Mouse (Mus musculus): Measurements from ENCODE around the gene Tiparp. TPM values are rescaled to one million over a fixed set of nuclear protein-coding genes. Genes with fewer than 3 reads are reported as not detected.
A peak's percentile ranks its signal among the peaks of the same experiment; 100 is the strongest.

Gene Tiparp
- polyA plus RNA-seq, 2 experiments: 1.5 to 6.1 TPM

DNA sequence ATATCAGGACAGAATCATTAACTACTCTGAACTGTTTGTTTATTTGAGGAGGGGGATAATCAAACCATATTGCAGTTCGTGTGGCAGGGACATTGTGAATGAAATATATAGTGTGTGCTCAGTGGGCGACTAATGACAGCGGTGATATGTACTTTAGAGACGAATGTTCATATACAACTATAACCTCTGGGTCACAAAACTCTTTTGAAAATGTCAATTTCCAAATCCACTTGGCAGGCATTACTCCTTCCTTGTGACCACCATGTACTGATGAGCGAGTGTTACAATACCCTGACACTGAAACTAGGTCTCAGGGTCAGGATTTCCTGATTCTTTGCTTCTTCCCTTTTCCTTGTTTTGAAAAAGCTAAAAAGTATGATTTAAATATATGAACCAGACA lies 22.9 kb downstream of the Tiparp start:
- no peak for TF ChIP-seq CTCF (IDR thresholded peaks at IDR 0.05; ENCODE audit: low read depth)
- TF ChIP-seq EP300 (IDR thresholded peaks at IDR 0.05; ENCODE audit: low read depth): no peak
- WGBS (ENCODE audit: insufficient replicate concordance): 71% methylated on average over 5 of the region's 5 CpGs
- Histone ChIP-seq H3K4me2 (ENCODE audit: low read depth) (no peak overlapping the region), H3K27me3 (ENCODE audit: control insufficient read depth, insufficient read depth, low read length) (no peaks in the 10 kb centered on the region), H3K4me3 (ENCODE audit: insufficient read depth in 1 of 2, low read depth in 2 of 2, low read length in 2 of 2) (no peak overlapping the region), H3K9ac (replicated peaks) (no peak overlapping the region), H3K4me1 (replicated peaks; ENCODE audit: control insufficient read depth in 2 of 2, insufficient read depth in 2 of 2, low read length in 1 of 2) (peaks cover 0 to 3% of the 10 kb centered on the region in 2 experiments; a peak in 1 of 4 replicates), H3K36me3 (replicated peaks; ENCODE audit: control insufficient read depth, insufficient read depth, low read depth) (no peaks in the 10 kb centered on the region), H3K9me3 (ENCODE audit: control insufficient read depth, low read length) (no peaks in the 10 kb centered on the region), H3K27ac (no peak overlapping the region)
- ATAC-seq (ENCODE audit: insufficient read depth) (no peak), DNase-seq (ENCODE audit: low read depth in 3 of 3, low spot score in 3 of 3) (no peak)

DNA sequence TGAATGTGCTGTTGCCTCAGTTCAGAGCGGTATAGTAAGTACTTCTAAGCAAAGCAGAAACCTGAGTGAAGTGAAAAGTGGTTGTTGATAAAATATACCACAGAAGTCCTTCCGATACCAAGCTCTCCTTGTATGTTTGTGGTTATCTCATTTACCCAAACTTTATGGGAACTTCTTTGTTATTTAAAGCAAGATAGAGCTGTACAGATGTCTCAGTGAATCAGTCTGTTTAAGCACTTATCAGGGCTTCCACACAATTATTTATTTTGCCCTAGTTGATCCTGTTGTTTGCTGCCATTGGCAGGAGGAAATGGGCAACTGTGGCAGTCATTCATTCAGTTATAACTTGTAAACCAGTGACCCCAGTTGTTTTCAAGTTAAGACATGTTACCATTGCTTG lies 26.4 kb downstream of the Tiparp start:
- no peaks in the 10 kb centered on the region for H3K36me3 ChIP-seq (replicated peaks; ENCODE audit: control insufficient read depth, insufficient read depth, low read depth)
- no peak overlapping the region for H3K9ac ChIP-seq (replicated peaks)
- ATAC-seq (ENCODE audit: insufficient read depth): peak; percentile 23; the same call in 1 of the 2 replicates
- peaks cover 0 to 3% of the 10 kb centered on the region in 2 experiments; a peak in 1 of 4 replicates for H3K4me1 ChIP-seq (replicated peaks; ENCODE audit: control insufficient read depth in 2 of 2, insufficient read depth in 2 of 2, low read length in 1 of 2)
- WGBS (ENCODE audit: insufficient replicate concordance): 35% methylated on average over 2 of the region's 2 CpGs
- no peak overlapping the region for H3K4me3 ChIP-seq (ENCODE audit: insufficient read depth in 1 of 2, low read depth in 2 of 2, low read length in 2 of 2)
- TF ChIP-seq EP300 (IDR thresholded peaks at IDR 0.05; ENCODE audit: low read depth) (0 out of 2 replicates have a peak, but pooled peaks have one; percentile 19), CTCF (IDR thresholded peaks at IDR 0.05; ENCODE audit: low read depth) (no peak)
- DNase-seq (ENCODE audit: low read depth in 3 of 3, low spot score in 3 of 3): no peak
- H3K9me3 ChIP-seq (ENCODE audit: control insufficient read depth, low read length): no peaks in the 10 kb centered on the region
- no peak overlapping the region for H3K27ac ChIP-seq
- H3K27me3 ChIP-seq (ENCODE audit: control insufficient read depth, insufficient read depth, low read length): no peaks in the 10 kb centered on the region
- no peak overlapping the region for H3K4me2 ChIP-seq (ENCODE audit: low read depth)

DNA sequence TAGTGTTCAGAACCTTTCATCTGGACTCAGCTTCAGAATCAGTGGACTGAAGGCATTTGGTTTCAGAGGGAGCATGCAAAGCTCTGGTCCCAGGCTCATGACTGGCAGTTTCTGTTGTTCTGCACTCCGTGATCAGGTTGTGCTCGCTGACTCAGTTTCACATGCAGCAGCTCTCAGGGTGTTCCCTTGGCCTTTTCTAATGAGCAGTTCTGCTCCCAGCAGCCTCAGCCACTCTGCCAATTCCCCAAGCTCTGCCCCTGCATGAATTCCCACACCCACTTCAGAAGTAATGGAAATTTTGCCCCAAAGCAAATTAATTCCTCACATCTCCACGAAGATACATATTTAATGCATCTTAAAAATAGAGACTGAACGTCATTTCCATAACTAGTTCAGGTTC lies 30.5 kb downstream of the Tiparp start:
- 63% methylated on average over 4 of the region's 4 CpGs for WGBS (ENCODE audit: insufficient replicate concordance)
- DNase-seq (ENCODE audit: low read depth in 3 of 3, low spot score in 3 of 3) (no peak), ATAC-seq (ENCODE audit: insufficient read depth) (no peak)
- no peak overlapping the region for H3K4me2 ChIP-seq (ENCODE audit: low read depth)
- H3K9ac ChIP-seq (replicated peaks): no peak overlapping the region
- no peak for TF ChIP-seq CTCF (IDR thresholded peaks at IDR 0.05; ENCODE audit: low read depth)
- TF ChIP-seq EP300 (IDR thresholded peaks at IDR 0.05; ENCODE audit: low read depth): no peak
- H3K4me1 ChIP-seq (replicated peaks; ENCODE audit: control insufficient read depth in 2 of 2, insufficient read depth in 2 of 2, low read length in 1 of 2): peaks cover 0 to 3% of the 10 kb centered on the region in 2 experiments; a peak in 1 of 4 replicates
- no peak overlapping the region for H3K27ac ChIP-seq
- H3K4me3 ChIP-seq (ENCODE audit: insufficient read depth in 1 of 2, low read depth in 2 of 2, low read length in 2 of 2): no peak overlapping the region
- H3K27me3 ChIP-seq (ENCODE audit: control insufficient read depth, insufficient read depth, low read length): no peaks in the 10 kb centered on the region
- no peaks in the 10 kb centered on the region for H3K36me3 ChIP-seq (replicated peaks; ENCODE audit: control insufficient read depth, insufficient read depth, low read depth)
- no peaks in the 10 kb centered on the region for H3K9me3 ChIP-seq (ENCODE audit: control insufficient read depth, low read length)

DNA sequence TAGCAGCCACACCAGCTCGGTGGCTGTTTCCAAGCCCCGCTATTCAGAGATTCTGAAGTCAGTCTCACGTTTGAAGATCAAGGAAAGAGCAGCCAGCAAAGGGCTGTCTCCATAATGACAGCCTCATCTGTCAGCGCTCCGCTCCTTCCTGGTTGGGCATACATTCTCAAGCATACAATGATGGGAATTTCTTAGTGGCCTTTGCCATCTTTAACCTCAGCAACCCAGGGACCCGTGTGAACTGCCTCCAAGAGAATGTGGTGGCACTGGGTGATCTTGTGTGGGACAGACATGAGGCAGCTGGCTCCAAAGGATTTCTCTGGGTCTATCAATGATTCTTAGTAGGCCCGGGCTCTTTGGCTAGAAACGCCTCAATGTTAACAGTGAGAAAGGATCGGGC lies 34.0 kb downstream of the Tiparp start:
- H3K4me2 ChIP-seq (ENCODE audit: low read depth): no peak overlapping the region
- no peaks in the 10 kb centered on the region for H3K9me3 ChIP-seq (ENCODE audit: control insufficient read depth, low read length)
- H3K27ac ChIP-seq: no peak overlapping the region
- no peaks in the 10 kb centered on the region for H3K36me3 ChIP-seq (replicated peaks; ENCODE audit: control insufficient read depth, insufficient read depth, low read depth)
- no peak overlapping the region for H3K4me3 ChIP-seq (ENCODE audit: insufficient read depth in 1 of 2, low read depth in 2 of 2, low read length in 2 of 2)
- TF ChIP-seq CTCF (IDR thresholded peaks at IDR 0.05; ENCODE audit: low read depth): no peak
- no peak for TF ChIP-seq EP300 (IDR thresholded peaks at IDR 0.05; ENCODE audit: low read depth)
- ATAC-seq (ENCODE audit: insufficient read depth): no peak
- H3K4me1 ChIP-seq (replicated peaks; ENCODE audit: control insufficient read depth in 2 of 2, insufficient read depth in 2 of 2, low read length in 1 of 2): no peaks in the 10 kb centered on the region; a peak in 1 of 4 replicates
- H3K9ac ChIP-seq (replicated peaks): no peak overlapping the region
- WGBS (ENCODE audit: insufficient replicate concordance): 64% methylated on average over 9 of the region's 9 CpGs
- DNase-seq (ENCODE audit: low read depth in 3 of 3, low spot score in 3 of 3): no peak
- no peaks in the 10 kb centered on the region for H3K27me3 ChIP-seq (ENCODE audit: control insufficient read depth, insufficient read depth, low read length)

DNA sequence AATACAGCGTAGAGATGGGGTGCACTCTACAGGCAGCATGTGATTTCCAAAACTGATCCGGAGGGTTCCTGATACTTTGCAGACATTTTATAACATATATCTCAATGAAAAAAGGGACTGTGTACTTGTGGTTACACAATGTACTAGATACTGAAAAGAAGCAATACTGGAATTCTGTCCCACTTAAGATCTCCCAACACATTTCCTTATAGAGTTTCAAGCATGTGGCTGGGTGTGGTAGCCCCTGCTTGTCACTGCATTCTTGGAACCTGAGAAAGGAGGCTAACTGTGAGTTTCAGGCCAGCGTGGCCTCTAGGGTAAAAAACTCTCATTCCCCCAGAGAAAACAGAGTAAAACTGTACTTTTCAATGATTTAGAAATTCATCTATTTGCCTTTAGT lies 34.5 kb downstream of the Tiparp start:
- 78% methylated on average over 3 of the region's 3 CpGs for WGBS (ENCODE audit: insufficient replicate concordance)

More for the DNA sequence above, 34.5 kb downstream of the Tiparp start:
- Histone ChIP-seq H3K9ac (replicated peaks) (no peak overlapping the region), H3K9me3 (ENCODE audit: control insufficient read depth, low read length) (no peaks in the 10 kb centered on the region), H3K27ac (no peak overlapping the region), H3K36me3 (replicated peaks; ENCODE audit: control insufficient read depth, insufficient read depth, low read depth) (no peaks in the 10 kb centered on the region), H3K4me2 (ENCODE audit: low read depth) (no peak overlapping the region), H3K27me3 (ENCODE audit: control insufficient read depth, insufficient read depth, low read length) (no peaks in the 10 kb centered on the region), H3K4me1 (replicated peaks; ENCODE audit: control insufficient read depth in 2 of 2, insufficient read depth in 2 of 2, low read length in 1 of 2) (no peaks in the 10 kb centered on the region; a peak in 1 of 4 replicates), H3K4me3 (ENCODE audit: insufficient read depth in 1 of 2, low read depth in 2 of 2, low read length in 2 of 2) (no peak overlapping the region)
- TF ChIP-seq EP300 (IDR thresholded peaks at IDR 0.05; ENCODE audit: low read depth): no peak
- no peak for TF ChIP-seq CTCF (IDR thresholded peaks at IDR 0.05; ENCODE audit: low read depth)
- ATAC-seq (ENCODE audit: insufficient read depth) (no peak), DNase-seq (ENCODE audit: low read depth in 3 of 3, low spot score in 3 of 3) (no peak)
